Mouse (Mus musculus): ENCODE results near the gene Kcnc1.

The Kcnc1 gene

DNA sequence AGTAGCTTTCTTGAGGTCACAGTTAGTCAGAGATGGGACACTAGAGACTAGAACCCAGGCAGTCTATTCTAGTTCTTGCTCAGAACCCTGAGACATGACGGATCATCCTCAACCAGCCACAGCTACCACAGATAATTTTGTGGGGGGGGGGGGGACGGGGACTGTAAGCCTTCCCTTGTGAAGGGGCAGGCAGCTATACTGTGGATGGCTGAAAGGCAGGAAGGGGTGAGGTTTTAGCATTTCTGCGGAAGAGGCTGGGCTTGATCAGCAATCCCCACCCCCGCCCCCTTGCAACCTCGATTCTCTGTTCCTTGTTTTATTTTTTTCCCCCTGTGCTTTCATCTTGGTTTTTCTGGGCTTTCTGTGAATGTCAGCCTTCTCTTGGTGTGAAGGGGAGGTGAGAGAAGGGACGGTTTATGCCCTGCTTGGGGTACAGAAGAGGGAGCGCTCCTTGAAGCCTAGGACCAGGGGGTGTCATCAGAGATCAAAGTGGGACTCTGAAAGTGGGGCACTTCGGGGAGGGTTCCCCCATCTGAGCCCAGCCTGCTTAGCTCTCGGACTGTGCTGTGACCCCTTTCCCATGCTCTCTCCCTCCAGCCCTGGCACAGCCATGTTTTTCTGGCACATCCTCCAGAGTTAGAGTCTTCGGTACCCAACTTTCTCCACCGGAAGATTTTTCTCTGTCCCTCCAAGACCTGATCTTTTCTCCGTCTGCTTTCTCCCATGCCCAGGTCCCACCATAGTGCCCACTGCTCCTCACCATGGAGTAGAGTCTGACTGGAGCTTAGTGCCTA, 2.4 kb upstream of the Kcnc1 start:
- no peak for DNase-seq (ENCODE audit: low spot score in 2 of 2)

DNA sequence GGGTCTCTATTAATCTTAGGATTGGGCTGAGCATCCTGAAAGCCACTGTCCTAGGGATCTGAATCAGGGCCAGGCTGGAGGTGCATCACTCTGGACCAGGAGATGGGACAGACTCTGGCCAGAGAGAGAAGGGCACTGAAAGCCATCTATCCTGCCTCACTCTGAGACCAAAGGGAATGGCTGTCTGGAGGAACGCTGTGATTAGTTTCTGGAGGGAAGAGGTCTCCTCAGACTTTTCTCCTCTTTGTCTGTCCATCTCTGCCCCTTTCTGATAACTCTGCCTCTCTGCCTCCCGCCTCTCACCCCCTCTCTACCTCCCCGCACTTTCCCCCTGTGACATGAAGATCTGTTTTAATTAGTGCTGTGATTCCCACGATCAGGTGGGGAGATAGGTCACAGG, 1.4 kb upstream of the Kcnc1 start:
- DNase-seq (ENCODE audit: low spot score in 2 of 2), result no peak

DNA sequence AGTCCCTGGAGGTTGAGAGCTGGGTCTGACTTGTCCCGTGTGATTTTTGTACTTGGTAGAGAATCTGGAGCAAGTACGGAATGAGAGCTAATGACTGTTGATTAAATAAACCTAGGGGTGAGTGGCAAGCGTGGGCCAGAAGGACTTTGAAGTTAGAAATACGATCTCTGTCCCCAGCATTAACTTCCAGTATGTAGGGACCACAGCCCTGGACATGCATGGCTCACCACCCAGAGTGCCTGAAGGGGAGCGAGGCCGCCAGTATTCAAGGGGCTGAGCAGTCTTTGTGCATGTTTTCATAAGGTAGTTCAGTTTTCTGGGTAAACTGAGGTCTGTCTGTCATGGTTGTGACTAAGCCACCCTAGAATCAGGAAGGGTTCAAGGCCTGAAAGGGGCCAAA, 726 bp upstream of the Kcnc1 start:
- no peak for DNase-seq (ENCODE audit: low spot score in 2 of 2)

DNA sequence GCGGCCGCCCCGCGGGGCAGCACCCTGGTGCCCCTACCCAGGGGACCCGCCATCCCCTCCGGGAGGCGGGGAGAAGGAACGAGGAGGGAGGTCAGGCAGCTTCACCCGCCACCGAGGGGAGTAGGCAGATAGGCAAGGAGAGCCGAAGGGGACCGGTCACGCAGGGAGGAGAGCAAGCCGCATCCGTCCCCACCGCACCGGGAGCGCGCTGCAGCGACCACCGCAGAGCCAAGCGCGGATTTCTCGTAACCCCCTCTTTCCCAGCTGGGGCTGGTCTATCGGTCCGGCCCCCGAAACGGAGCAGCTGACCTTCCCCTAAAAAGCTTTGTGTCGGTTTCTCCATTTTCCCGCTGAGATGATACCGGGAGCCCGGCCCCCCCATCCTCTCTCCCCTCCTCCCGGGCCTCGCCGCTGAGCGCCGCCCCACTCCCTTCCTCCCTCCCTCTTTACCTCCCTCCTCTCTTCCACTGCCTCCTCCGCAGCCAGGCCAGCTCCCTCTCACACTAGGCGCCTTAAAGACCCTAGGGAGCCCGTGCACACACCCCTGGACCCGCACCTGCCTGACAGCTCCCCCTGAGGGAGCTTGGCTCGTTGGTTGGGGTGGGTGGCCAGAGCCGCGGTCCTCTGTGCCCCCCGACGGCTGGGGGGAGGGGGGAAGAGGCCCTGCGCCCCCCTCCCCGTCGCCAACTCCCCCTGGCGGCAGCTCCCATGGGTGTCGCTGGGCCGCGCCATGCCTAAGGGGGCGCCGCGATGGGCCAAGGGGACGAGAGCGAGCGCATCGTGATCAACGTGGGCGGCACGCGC, 833 bp downstream of the Kcnc1 start:
- DNase-seq (ENCODE audit: low spot score in 2 of 2), result no peak

DNA sequence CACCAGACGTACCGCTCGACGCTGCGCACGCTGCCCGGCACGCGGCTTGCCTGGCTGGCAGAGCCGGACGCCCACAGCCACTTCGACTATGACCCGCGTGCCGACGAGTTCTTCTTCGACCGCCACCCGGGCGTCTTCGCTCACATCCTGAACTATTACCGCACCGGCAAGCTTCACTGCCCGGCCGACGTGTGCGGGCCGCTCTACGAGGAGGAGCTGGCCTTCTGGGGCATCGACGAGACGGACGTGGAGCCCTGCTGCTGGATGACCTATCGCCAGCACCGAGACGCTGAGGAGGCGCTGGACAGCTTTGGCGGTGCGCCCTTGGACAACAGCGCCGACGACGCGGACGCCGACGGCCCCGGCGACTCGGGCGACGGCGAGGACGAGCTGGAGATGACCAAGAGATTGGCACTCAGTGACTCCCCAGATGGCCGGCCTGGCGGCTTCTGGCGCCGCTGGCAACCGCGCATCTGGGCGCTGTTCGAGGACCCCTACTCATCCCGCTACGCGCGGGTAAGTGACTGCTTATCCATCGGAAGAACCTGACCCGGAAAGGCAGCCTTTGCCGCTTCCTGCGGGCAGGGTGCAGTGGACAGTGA, 1.5 kb downstream of the Kcnc1 start:
- no peak for DNase-seq (ENCODE audit: low spot score in 2 of 2)

DNA sequence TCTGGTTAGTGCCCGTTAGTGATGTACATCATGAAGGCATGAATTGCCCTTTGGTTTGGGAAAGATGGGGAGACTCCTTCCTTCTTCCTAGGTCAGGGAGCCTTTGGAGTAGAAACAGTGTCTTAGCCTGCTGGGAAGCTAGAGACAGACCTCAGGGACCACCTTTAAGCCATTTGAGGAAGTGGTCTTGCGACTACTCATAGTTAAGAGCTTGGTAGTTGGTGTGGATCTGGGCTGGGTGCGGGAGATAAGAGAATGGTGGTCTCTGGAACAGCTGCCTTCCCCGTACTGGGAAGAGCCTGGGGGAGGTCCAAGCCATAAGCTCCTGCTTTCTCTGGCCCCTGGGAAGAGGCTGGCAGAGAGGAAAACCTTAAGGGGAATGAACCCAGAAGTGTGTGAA, 2.3 kb downstream of the Kcnc1 start:
- DNase-seq (ENCODE audit: low spot score in 2 of 2), result no peak

DNA sequence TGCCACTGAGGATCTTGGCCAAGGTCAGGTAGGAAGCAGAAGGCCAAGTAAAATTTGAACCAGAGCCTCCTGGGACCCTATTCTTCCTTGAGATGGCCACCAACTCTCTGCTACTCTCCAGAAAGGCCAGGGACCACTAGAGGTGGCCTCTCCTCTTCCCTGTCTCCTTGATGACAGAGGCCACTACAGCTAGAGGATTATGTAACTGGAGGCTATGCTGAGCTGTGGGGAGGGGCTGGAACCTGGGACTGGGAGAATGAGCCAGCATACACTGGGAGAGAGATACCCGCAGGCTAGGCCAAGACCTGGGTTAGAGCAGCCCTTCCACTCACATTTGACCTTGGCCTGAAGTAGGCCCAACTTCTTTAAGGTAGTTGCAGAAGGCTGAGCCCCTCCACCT, 3.4 kb downstream of the Kcnc1 start:
- no peak for DNase-seq (ENCODE audit: low spot score in 2 of 2)

DNA sequence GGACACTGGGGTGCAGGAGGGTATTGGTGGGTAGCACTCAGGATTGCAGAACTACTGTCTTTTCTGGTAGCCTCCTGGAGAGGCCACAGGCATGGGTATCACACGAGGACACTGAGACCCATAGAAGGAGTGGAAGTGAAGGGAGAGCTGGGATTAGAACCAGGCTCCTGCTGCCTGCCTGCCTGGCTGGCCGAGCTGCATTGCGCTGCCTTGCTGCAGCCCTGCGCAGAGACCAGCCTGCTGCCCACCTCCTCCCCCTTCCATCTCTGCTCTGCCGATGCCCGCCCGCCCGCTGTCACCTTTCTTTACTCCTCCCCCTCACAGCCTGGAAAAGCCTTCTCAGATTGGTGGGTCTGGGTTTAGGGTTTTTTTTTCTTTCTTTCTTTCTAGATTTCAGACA, 4.0 kb downstream of the Kcnc1 start:
- DNase-seq (ENCODE audit: low spot score in 2 of 2), result no peak

DNA sequence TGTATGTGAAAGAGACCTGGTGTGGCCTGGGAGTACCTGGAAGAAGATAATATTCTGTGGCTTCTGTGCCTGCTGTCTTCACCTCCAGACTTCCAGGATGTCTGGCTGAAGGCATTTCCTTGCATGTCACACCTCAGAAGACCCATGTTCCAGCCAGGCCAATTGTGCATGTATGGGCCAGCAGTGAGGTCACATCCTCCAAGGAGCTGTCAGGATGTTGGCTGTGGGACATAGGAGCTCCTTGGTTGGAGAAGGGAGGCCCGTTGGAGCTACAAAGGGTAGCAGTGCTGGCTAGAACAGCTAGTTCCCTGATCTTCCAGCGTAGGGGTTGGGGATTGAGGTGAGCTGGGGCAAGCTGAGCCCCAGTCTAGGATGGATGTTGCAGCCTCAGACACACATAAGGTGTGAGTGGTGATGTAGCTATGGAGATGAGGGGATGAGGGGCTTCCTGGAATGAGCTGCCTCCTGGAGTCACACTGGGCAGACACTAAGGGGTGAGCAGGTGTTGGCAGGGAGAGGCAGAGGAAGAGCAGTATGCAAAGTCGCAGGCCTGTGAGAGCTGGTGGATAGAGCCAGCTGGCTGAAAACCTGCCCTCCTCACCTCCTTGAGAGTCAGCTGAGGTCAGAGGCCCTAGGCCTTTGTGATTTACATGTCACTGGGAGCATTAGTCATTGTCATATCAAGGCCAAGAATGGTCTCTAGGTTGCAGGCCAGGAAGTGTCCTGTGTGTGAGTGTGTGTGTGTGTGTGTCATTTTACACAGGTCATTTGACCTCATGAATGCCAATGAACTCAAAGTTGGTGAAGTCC, 5.3 kb downstream of the Kcnc1 start:
- DNase-seq (ENCODE audit: low spot score in 2 of 2), result no peak

DNA sequence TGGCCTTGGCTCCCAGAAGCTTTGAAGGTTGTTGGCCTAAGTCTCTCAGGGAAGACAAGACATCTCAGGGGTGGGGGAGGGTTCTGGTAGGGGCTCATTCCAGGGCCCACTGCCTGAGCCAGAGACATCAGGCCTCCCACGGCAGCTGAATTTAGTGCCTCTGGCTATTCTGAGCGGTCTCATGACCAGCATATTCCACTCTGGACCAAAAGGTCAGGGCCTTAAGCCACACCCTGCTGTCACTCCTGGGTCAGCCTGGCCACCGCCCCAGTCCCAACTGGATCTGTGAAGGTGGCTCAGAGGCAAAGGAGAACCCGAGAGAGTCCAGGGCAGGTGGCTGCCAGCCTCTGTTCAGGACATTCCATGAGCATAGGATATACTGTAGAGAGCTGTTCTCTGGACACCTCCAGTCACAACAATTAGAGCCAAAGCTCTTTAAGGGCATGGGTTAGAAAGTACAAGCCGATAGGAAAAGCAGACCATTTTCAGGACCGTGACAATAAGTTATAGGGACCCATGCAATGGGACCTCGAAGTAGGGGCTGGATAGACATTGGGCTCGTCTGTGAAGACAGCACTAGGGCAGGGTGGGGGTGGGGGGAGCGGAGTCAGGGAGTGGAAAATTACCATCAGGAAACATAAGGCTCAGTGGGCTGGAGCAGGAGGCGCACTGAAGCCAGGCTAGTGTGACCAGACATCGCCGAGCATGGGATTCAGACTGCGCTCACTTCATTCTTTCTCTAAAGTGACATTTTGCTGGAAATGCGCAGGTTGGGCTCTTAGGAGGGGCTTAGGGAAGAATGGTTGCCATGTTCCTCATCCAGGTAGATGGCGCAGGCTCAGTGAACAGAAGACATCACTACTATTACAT, 7.6 kb downstream of the Kcnc1 start:
- DNase-seq (ENCODE audit: low spot score in 2 of 2), result no peak

DNA sequence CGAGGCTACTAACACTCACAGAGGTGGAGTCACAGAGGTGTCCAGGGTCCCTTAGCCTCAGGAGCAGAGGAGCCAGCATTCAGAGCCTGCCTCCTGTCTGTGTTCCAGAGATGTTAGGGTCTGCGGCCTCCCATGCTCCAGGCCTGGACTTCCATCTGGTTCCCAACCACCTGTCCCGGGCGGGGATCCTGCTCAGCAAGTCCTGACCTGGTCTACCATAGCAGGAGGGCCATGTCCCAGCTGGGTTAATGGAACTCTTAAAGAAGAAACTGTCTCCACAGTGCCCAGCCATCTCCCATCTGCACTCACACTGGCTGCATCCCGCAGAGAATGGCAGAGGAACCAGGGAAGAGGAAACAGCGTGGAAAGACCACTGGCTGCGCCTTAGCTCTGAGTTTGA, 8.5 kb downstream of the Kcnc1 start:
- no peak for DNase-seq (ENCODE audit: low spot score in 2 of 2)

DNA sequence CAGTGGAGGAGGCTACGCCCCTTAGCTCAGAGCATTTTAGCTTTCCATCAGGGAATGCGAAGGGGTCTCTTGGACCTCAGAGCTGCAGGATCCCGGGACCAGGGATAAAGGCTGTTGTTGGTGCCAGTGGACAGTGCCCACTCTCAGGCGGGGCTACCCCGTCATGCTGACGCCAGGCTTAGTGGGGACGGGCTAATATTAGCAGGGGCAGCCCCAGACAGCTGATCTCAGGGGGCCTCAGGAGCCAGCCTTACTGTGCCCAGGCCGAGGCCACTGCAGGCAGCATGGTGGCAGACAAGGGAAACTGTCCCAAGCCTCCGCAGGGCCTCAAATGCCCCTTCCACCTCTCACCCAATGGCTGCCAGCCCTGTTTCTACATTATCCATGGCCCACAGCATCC, 12.3 kb downstream of the Kcnc1 start:
- no peak for DNase-seq (ENCODE audit: low spot score in 2 of 2)

DNA sequence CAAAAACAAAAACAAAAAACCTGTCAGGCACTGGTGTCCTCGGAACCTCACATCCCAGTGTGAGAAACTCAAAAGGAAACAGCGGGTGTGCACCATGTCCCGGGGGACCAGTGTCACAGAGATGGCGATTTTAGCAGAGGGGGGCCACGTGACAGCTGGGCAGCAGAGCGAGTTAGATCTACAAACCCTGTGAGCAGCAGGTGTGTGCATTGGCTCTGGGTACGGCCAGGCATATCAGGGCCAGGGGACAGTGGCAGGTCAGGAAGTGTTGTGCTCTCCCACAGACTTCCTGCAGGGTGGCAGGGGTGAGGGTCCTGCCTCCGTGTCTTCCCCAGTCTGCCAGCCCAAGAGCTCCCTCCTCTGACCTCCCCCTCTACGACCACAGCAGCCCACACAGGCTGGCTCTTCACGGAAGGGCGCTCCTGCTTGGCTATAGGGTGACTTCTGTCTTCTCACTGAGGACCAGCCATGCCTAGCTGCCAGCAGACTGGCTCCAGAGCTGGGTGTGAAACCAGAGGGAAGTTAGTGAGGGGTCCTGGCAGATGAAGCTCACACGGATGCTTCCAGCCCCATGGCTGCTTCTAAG, 13.0 kb downstream of the Kcnc1 start:
- DNase-seq (ENCODE audit: low spot score in 2 of 2), result peak in 1 of 2 experiments; percentile 43

DNA sequence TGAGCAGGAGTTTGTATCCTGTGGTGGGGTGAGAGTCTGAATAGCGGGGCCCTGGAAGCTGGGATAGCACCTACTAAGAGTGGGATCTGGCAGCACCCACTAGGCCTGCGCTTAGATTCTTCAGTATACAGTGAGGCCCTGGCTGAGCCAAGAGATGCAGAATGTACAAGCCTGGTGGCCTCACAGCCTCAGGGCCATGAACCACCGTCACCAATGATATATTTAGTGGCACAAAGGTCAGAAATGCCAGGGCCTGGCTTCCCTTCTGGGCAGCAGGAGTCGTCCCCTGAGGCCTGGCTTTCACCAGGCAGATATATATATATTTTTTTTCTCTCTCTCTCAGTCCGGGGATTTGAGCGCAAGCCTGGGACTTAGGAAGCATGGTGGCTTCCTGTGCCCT, 14.4 kb downstream of the Kcnc1 start:
- DNase-seq (ENCODE audit: low spot score in 2 of 2), result no peak

DNA sequence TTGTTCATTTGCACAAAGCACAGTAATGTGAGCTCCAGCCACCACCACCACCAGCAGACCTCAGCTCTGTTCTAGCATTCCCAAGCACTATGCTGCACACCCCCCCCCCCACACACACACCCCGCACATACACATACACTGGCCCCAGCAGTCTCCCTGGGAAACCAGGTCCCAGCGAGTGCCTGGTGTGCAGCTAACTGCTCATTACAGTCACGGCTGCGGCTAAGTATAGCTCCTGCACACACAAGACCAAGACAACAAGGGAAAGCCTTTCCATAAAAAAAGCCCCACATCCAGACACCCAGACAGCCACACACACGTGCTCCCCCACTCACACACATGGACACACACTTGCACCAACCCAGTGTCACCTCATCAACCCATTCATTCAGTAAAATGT, 16.5 kb downstream of the Kcnc1 start:
- no peak for DNase-seq (ENCODE audit: low spot score in 2 of 2)

DNA sequence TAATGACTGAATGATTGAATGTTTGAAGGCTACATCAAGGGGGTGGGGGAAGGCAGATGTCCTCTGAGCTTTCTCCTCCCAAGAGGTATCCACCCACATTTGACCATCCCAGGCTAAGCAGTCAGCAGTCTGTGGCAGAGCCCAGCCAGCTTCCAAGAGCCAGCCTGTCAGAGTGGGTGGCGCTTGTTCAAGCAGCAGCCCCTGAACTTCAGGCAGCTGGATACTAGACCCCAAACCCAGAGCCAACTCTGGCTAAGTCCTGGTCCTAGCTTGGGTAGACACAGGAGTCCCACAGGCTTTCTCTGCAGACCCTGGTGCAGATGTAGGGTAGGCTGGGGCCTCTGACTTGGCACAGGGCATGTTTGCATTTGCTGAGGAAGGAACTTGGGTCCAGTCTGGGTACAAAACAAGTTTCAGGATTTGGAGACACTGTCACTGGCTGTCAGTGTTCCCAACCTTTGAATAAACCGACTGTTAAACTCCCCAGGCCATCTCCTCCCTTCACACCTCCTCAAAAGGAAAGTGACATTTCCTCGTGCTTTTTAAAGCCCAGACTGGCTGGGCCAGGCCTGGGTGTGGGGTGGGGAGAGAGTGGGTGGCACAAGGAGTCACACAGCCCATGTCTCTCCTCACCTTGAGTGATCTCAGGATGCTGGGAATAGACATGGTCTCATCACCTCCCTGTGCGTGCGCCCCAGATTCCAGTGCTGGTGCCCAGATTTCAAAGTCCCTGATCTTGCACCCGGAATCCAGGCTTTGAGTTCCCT, 17.8 kb downstream of the Kcnc1 start:
- no peak for DNase-seq (ENCODE audit: low spot score in 2 of 2)

DNA sequence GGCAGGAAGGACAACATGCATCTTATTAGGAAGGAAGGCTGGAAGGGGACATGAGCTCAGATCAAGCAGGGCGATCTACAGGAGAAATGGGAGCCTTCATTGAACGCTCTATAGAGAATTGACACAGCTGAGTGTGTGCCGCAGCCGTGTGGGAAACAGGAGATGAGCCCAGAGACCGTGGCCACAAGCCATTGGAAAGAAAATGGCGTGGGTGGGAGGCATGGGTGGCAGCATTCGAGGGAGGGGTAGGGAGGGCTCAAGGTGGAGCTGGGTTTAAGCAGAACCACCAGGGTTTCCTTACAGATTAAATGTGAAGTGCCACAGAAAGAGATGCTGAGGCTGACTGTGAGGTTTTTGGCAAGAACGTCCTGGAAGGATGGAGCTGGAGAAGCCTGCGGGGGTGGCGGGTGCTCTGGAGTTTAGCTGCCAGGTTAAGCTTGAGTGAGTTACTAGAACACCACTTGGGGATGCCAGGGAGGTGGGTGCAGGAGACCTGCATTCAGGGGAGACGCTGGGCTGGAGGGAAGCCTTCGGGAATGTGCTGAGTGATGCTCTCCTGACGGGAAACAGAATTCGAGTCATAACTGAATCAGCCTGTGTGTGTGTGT, 19.6 kb downstream of the Kcnc1 start:
- DNase-seq (ENCODE audit: low spot score in 2 of 2), result no peak

DNA sequence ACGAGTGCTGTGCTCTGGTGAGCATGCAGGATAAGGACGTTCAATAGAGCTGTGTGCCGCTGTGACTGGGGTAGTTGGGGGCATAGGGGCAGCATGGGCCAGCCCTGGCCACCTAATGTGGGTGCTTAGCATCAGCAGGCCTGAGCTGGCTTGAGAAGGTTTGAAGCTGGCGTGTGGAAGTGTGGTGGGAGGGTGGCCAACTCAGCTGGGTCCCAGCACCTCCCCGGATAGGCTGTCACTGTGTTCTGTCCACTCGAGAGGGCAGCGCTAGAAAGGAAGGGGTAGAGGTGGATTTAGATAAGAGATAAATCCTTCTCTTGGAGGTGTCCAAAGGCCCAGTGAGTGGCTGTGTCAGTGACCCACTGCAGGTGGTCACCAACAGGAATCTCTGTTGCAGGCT, 21.2 kb downstream of the Kcnc1 start:
- no peak for DNase-seq (ENCODE audit: low spot score in 2 of 2)

DNA sequence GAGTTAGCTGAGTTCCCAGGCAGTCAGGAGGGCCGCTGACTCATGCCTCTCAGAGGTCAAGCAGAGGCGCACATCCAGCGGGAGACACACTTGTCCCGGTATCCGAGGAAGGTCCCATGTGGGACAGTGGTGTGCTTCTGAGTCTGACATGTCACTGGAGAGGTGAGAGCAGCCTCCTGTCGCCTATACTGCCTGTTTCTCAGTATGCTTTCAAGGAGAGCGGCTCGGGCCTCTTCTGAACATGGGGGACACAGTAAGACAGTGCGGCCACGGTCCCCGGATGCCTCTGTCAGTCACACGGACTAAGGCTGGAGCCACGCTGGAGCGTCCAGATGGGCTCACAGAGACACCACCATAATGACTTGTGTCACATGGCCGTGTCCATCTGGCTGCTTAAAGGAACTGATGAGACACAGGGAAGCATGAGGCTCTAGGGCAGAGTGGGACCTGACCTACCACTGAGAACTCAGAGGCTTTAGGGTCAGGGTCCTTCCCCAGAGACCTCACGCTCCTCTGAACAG, 21.9 kb downstream of the Kcnc1 start:
- no peak for DNase-seq (ENCODE audit: low spot score in 2 of 2)
